Mouse (Mus musculus) liver, embryonic 14.5 days (tissue): ENCODE data around the gene Dtx3l. TPM values are rescaled to one million over a fixed set of nuclear protein-coding genes. Genes with fewer than 3 reads are reported as not detected.
"Not testable (repeated sequence)": the region's sequence is repeated elsewhere in the genome, so short reads cannot be mapped to it uniquely, and the experiment has no call there.

Experiments
- ATAC-seq: fragments of 200-750 bp; cut with Nextera tagmentation; 2 replicates; pipeline ENCODE4 v1.8.0; 2017; ENCODE audit warnings: moderate number of reproducible peaks, mild to moderate bottlenecking, moderate library complexity; ENCODE audit not compliant: insufficient read depth
- DNase-seq, 3 experiments: peaks; one replicate each; pipeline ENCODE4 v3.0.0-alpha.2; 2012 to 2013; ENCODE audit warnings: low read depth in 3 of 3, low spot score in 3 of 3
- H3K27ac ChIP-seq: fragments of 300-500 bp; sonication (generic); 2 replicates; pipeline ENCODE4 v1.5.1; 2014; ENCODE audit warnings: moderate library complexity, mild to moderate bottlenecking, control low read depth, inconsistent platforms
- H3K27me3 ChIP-seq: fragments of 300-500 bp; sonication (generic); 2 replicates; pipeline ENCODE4 v1.6.1; 2014; ENCODE audit warnings: mild to moderate bottlenecking, low read length, moderate library complexity; ENCODE audit not compliant: control insufficient read depth, insufficient read depth
- H3K36me3 ChIP-seq: fragments of 300-500 bp; sonication (generic); replicated peaks from 2 replicates; pipeline ENCODE4 v1.6.1; 2014; ENCODE audit warnings: low read depth; ENCODE audit not compliant: control insufficient read depth, insufficient read depth
- H3K4me1 ChIP-seq, 2 experiments: fragments of 200-500 bp in 1 of 2; fragments of 300-500 bp in 1 of 2; sonication (generic) in 1 of 2; replicated peaks; 2 replicates each; pipeline ENCODE4 v1.6.1; 2012 to 2014; ENCODE audit warnings: antibody characterized with exemption in 1 of 2, inconsistent platforms in 1 of 2, low read length in 1 of 2; ENCODE audit not compliant: control insufficient read depth in 2 of 2, insufficient read depth in 2 of 2
- H3K4me2 ChIP-seq: fragments of 300-500 bp; sonication (generic); 2 replicates; pipeline ENCODE4 v1.6.1; 2014; ENCODE audit warnings: low read depth, mild to moderate bottlenecking, control low read depth, moderate library complexity
- H3K4me3 ChIP-seq, 2 experiments: fragments of 200-500 bp in 1 of 2; fragments of 300-500 bp in 1 of 2; sonication (generic) in 1 of 2; 2 replicates each; pipeline ENCODE4 v1.5.1; 2012 to 2014; ENCODE audit warnings: low read depth in 2 of 2, low read length in 2 of 2, mild to moderate bottlenecking in 2 of 2, control low read depth in 1 of 2, inconsistent platforms in 1 of 2, moderate library complexity in 1 of 2; ENCODE audit not compliant: insufficient read depth in 1 of 2
- H3K9ac ChIP-seq: fragments of 300-500 bp; sonication (generic); replicated peaks from 2 replicates; pipeline ENCODE4 v1.6.1; 2014; ENCODE audit warnings: mild to moderate bottlenecking, control low read depth, moderate library complexity
- H3K9me3 ChIP-seq: fragments of 300-500 bp; sonication (generic); 2 replicates; pipeline ENCODE4 v1.6.1; 2016; ENCODE audit warnings: low read length, mixed read lengths; ENCODE audit not compliant: control insufficient read depth
- CTCF ChIP-seq: IDR thresholded peaks from 2 replicates; pipeline ENCODE4 v1.5.1; 2016; ENCODE audit warnings: antibody characterized with exemption, low read depth, control low read depth
- EP300 ChIP-seq: IDR thresholded peaks from 2 replicates; pipeline ENCODE4 v1.6.1; 2016; ENCODE audit warnings: antibody characterized with exemption, low read depth
- WGBS: fragments of 180-500 bp; shearing (Covaris S2); extraction: QIAGEN DNeasy Blood & Tissue Kit; methylation state at CpG from one replicate; pipeline ENCODE4 v1.1.7; 2014; ENCODE audit not compliant: insufficient replicate concordance; 5-methylcytosine and 5-hydroxymethylcytosine counted together
- polyA plus RNA-seq, 2 experiments: library from polyadenylated mRNA; depleted of rRNA in 1 of 2; stranded (reverse) in 1 of 2; unstranded in 1 of 2; fragments of >200 nt; fragmentation: Nextera tagmentation in 1 of 2; extraction: Ambion mirVana in 1 of 2; gene quantifications; 2 replicates each; pipeline versions ENCODE4 v1.2.1 to v1.2.3; 2012 to 2014

Gene Dtx3l
- polyA plus RNA-seq, 2 experiments = 1.9 to 3.5 TPM

DNA sequence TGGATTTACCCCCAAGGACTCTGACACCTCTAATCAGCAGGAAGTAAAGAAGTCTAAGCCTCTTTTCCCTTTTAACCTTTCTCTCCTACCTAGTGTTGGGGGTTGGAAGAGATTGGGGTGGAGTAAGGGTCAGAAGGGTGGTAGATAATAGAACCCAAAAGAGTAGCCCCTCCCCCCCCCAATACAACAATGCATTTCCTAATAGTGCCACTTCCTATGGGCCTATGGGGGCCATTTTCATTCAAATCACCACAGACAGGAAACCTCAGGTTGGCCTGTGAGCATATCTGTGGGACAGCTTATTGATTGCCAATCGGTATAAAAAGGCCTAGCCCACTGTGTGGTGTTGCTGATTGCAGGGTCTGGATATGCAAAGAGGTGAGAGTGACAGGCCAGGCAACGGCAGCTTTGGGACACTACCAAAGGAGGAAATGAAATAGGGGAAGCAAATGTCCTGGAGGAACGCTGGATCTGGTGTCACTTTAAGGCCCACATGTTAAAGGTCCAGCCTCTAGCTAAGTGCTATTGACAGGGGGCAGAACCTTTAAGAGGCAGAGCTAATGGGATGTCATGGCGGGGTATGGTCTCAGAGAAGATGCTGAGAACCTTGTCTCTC is 34.7 kb downstream of the Dtx3l start:
- Histone ChIP-seq H3K27ac (no peak overlapping the region), H3K27me3 (no peaks in the 10 kb centered on the region), H3K9me3 (no peaks in the 10 kb centered on the region), H3K4me3 (no peak overlapping the region), H3K9ac (no peak overlapping the region), H3K4me1 (peaks cover 2 to 8% of the 10 kb centered on the region in 2 experiments; a peak in 3 of 4 replicates), H3K36me3 (no peaks in the 10 kb centered on the region), H3K4me2 (no peak overlapping the region)
- no peak for TF ChIP-seq EP300
- TF ChIP-seq CTCF = no peak
- 35% methylated on average over 4 of the region's 4 CpGs for WGBS
- DNase-seq (no peak), ATAC-seq (no peak)

- no peak overlapping the region for H3K27ac ChIP-seq
- ATAC-seq (no peak), DNase-seq (no peak)
- peaks cover 2 to 8% of the 10 kb centered on the region in 2 experiments; a peak in 3 of 4 replicates for H3K4me1 ChIP-seq
- H3K4me2 ChIP-seq = no peak overlapping the region
- H3K9ac ChIP-seq = no peak overlapping the region
- WGBS = 54% methylated on average over 6 of the region's 6 CpGs
- H3K4me3 ChIP-seq = no peak overlapping the region
- H3K9me3 ChIP-seq = no peaks in the 10 kb centered on the region
- H3K36me3 ChIP-seq = no peaks in the 10 kb centered on the region
- TF ChIP-seq CTCF (no peak), EP300 (no peak)
- H3K27me3 ChIP-seq = no peaks in the 10 kb centered on the region
Observed at GRCm38 (mm10) chr16:35903014-35903640, 35.8 kb downstream of the Dtx3l start.

DNA sequence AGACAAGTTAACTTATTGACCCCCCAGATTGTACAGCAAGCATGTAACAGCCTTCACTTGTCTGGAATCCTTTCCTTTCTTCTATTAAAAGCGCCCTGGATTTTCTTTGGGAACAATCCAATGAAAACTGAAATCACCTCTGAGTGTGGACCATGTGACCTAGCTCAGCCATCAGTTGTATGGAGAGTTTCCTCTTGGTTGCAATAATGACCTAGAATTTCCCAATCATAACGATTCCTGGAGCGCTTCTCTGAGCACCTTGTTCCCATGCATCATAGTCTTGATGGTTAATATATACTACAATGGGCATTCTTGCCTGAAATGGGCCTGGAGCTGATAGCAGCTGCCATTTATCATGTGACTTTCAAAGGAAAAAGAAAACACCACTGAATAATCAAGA is 38.4 kb downstream of the Dtx3l start:
- DNase-seq (no peak), ATAC-seq (no peak)
- no peaks in the 10 kb centered on the region for H3K36me3 ChIP-seq
- H3K4me2 ChIP-seq = no peak overlapping the region
- no peaks in the 10 kb centered on the region for H3K27me3 ChIP-seq
- no peaks in the 10 kb centered on the region for H3K9me3 ChIP-seq
- H3K4me1 ChIP-seq = peaks cover 0 to 6% of the 10 kb centered on the region in 2 experiments; a peak in 2 of 4 replicates
- WGBS = 68% methylated on average over 3 of the region's 3 CpGs
- no peak overlapping the region for H3K27ac ChIP-seq
- no peak overlapping the region for H3K4me3 ChIP-seq
- no peak overlapping the region for H3K9ac ChIP-seq
- TF ChIP-seq CTCF = no peak
- TF ChIP-seq EP300 = no peak

DNA sequence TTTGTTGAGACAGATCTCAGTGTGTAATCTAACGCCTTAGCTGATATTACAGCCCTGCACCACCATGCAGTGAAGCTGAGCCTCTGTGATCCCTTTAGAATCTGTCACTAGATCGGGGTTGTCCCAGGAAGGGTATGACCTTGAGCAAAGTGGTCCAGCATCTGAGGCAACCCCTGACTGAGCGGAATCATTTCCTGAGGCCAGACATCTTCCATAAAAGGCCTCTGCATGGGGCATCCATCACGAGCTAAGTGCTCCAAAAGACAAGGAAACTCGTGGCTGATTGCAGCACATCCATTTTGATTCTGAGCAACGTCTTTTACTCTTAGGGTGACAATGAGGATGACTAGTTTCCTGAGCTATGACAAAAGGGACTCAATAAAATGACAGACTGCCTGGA is 44.0 kb downstream of the Dtx3l start:
- Histone ChIP-seq H3K9me3 (no peaks in the 10 kb centered on the region), H3K27me3 (no peaks in the 10 kb centered on the region), H3K36me3 (no peaks in the 10 kb centered on the region), H3K9ac (no peak overlapping the region), H3K4me1 (no peaks in the 10 kb centered on the region), H3K4me3 (no peak overlapping the region), H3K4me2 (no peak overlapping the region), H3K27ac (no peak overlapping the region)
- ATAC-seq = no peak
- 51% methylated on average over 6 of the region's 6 CpGs for WGBS
- TF ChIP-seq EP300 (no peak), CTCF (no peak)
- no peak for DNase-seq

GRCm38 (mm10) chr16:35891603-35892002 is 47.3 kb downstream of the Dtx3l start:
- not testable (repeated sequence) for H3K4me1 ChIP-seq
- 69% methylated on average over 5 of the region's 5 CpGs for WGBS

More at GRCm38 (mm10) chr16:35891603-35892002, 47.3 kb downstream of the Dtx3l start:
- not testable (repeated sequence) for H3K27me3 ChIP-seq, H3K9me3 ChIP-seq, H3K9ac ChIP-seq, H3K27ac ChIP-seq, DNase-seq, ATAC-seq, H3K4me3 ChIP-seq, H3K36me3 ChIP-seq, H3K4me2 ChIP-seq
